Mouse (Mus musculus) left cerebral cortex, postnatal 4 days (tissue): ENCODE results near the gene Lipc. TPM values are rescaled to one million over a fixed set of nuclear protein-coding genes. Genes with fewer than 3 reads are reported as not detected.

Source experiments
- DNase-seq: peaks from one replicate; pipeline ENCODE4 v3.0.0-alpha.2; 2022
- intact Hi-C: fragments of 180-260 bp; cut with DNase I; formaldehyde crosslinking; loops from one replicate; pipeline ENCODE4 v1.15.1; 2025
- total RNA-seq, 2 experiments: library from RNA; stranded (reverse); gene quantifications; 2 replicates each; pipeline ENCODE4 v1.2.3; 2021

Lipc gene
- total RNA-seq: not detected

GRCm38 (mm10) chr9:70952126-70952525 is at the start of gene Lipc:
TSS of gene Lipc (minus strand) at chr9:70952226.
- no peak for DNase-seq
- intact Hi-C loops: no loop called here

DNA sequence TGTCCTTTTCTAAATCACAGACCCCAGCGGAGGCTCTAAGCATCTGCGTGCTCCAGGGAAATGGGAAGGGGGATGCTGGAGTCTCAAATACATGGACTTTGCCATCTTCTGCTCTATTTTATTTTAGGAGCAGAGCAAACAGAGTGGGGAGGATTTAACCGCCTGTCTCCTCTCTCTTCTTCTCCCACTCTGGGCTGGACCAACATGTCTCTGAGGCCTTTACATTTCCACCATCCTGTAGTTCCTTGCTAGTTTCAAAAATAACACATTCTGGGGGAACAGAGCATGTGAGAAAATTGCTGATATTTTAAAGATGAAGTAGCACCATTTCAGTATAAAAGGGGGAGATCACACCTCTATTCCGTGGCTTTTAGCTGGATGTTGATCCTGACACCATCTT is 47.1 kb upstream of the Lipc start:
- intact Hi-C loops: no loop called here
- DNase-seq: no peak

DNA sequence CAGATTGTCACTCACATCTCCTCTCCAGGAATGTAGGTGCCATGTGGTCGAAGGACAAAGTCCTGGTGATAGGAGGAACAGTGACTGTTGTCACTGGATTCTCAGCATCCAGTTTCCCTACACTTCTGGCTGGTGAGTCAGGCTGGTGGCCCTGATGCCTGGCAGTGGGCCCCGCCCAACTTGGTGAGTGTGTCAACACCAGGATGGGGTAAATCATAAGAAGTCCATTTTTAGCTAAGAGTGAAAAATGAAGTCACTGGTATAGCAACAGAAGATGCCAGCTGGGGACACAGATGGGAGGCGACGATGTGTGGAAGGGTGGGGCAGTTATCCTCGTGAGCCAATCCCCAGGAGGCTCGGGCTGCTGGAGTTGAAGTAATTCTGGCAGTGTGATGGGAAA is 46.7 kb upstream of the Lipc start:
- intact Hi-C loops: no loop called here
- peak; percentile 35 for DNase-seq

DNA sequence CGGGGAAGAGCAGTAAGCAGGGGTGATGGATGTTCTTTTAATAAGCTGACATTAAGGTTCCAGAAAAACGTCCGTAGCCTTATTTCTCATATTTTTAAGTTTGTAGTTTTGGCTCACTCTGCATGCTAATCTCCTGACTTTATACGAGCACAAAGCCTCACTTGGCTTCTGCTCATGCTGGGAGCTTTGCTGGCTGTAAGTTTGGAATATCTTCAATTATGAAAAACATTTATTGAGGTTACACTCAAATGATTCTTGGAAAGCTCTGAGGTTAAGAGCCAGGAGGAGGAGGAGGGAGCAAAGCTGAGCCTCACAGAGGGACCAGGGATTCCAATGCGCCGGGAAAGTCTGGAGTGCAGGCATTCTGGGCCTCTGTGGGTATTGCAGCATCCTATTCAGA is 41.3 kb upstream of the Lipc start:
- intact Hi-C loops: no loop called here
- no peak for DNase-seq

DNA sequence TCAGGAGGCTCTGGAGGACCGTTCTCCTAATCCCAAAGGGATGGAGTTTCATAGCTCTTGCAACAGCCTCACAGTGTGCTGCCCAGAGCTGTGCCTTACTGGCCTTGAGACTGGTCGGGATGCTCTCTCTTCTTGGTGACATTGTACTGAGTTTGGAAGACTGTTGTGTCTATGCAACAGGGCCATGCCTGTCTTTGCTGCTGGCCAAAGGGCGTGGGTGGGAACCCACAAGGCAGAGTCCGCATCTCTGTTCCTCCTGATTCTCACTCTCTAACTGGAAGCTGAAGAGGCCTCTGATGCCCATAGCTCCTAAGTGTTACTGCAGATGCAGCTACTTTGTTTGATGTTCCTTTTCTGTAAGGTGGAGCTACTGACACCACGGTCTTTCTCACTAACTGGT is 39.4 kb upstream of the Lipc start:
- intact Hi-C loops: no loop called here
- DNase-seq: no peak

GRCm38 (mm10) chr9:70987210-70987609 is 35.2 kb upstream of the Lipc start:
- intact Hi-C loops: no loop called here
- no peak for DNase-seq

DNA sequence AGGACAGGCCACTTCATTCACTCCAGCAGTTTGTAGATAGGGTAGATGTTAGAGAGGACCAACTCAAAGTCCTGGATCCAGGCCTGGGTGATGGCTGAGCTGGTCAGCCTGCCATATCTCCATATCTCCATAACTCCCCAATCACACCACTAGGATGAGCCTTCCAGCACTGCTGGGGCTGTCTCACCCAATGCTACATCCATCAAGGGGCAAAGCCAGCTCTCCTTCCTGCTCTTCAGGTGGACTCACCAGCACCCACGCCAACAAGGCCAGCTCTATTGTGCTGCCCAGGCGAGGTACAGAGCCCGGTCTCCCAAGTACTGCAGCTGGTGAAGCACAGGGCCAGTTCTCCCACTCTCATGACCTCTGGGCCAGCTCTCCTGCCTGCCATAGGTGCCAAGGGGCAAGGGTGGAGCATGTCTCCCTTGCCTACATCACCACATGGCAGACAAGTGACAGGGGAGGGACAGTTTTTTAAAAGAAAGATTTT is 31.0 kb upstream of the Lipc start:
- intact Hi-C loops: no loop called here
- DNase-seq: no peak

DNA sequence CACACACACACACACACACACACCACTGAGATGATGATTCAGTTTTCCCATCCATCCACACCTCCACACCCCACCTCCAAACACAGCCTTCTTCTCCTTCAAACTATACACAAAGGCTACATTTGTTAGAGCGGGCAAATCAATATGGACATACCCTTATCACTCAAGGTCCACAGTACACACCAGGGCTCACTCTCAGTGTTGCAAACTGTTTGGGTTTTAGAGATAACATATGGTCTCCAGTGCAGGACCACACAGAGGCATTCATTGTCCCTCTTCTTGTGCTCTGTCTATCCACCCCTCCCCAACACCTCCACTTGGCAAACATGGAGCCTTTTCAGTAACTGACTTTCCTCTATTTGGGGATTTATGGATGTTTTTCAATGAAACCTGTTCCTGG is 29.7 kb upstream of the Lipc start:
- intact Hi-C loops: no loop called here
- DNase-seq: no peak

GRCm38 (mm10) chr9:70979641-70980040 is 27.6 kb upstream of the Lipc start:
- no peak for DNase-seq
- intact Hi-C loops: no loop called here

- no peak for DNase-seq
- intact Hi-C loops: no loop called here
These were observed 27.1 kb upstream of the Lipc start for GRCm38 (mm10) chr9:70979171-70979570.

DNA sequence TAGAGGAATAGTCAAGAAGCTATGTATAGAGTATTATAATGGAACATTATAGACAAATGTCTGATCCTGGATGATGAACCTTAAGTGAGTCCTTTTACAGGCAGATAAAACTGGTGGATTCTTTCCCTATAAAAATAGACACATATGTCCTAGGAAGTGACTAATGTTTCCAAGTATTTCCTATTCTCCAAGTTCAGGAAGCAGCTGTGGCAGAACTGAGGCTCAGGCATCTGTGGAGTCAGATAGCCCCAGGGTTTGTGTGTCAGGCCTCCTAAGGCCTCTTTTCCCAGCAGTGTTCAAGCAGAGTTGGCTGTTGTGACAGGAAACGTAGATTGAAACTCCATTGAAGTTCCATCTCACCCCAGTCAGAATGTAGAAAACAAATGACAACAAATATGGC is 25.4 kb upstream of the Lipc start:
- DNase-seq: no peak
- intact Hi-C loops: no loop called here

DNA sequence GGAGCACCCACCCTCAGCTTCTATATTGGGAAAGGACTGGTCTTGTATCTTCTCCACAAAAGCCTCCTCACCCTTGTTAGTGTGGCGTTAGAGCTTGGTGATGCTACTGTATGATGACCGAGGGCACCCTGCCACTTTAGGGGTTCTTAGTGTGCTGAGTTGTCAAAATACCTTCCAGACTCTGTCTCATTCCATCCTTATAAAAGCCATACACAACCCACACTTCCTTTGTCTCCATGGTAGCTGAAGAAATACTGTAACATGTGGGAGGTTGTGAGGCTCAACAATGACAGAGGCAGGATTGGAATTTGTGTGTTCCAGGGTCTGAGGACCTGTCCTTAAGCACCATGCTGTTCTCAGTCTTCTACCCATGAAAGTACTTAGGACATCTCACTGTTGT is 23.9 kb upstream of the Lipc start:
- DNase-seq: no peak

DNA sequence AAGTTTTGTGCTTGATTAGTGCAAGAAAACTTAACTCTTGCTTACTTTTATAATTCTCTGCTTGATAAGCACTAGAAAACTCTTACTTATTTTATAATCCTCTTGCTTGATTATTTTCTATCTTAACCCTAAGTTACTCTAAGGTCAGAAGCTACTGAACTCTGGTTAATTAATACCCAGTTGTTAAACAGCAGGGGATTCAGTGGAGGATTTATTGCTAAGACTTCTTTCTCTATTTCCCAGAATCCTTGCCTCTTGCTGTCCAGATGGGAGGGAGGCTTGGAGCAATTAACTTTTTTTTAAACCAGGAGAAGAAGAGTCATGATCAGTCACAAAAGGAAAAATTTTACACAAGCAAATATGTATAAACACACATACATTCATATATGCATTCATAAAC is 21.3 kb upstream of the Lipc start:
- DNase-seq: no peak

More for the DNA sequence above, 23.9 kb upstream of the Lipc start:
- intact Hi-C loops: no loop called here

DNA sequence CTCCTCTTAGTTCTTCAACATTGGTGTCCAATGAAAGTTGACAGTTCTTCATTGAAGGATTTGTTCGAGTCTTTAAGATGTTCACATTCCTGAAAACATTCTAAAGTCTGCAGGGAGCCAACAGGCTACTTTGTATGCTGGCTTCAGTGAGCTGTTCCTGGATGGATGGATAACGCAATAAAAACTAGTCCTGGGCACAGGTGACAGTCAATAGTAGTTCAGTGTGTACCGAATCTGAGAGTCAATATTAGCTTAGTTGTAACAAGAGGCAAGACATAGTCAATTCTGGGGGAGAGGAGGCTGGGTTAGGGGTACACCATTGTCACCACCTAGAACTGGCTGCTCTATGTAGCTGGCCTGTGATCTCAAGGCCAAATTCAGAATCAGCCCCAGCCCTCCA is 17.2 kb upstream of the Lipc start:
- DNase-seq: no peak
- intact Hi-C loops: loop anchor here (10.0 kb wide), 1 partner anchor 106 kb away; no protein-coding TSS in a partner anchor

More for the DNA sequence above, 21.3 kb upstream of the Lipc start:
- intact Hi-C loops: no loop called here

- intact Hi-C loops: loop anchor here (10.0 kb wide), 1 partner anchor 109 kb away; no protein-coding TSS in a partner anchor
- DNase-seq: no peak
These were observed 14.3 kb upstream of the Lipc start for GRCm38 (mm10) chr9:70965999-70966994.

GRCm38 (mm10) chr9:70965422-70965821 is 13.4 kb upstream of the Lipc start:
- DNase-seq: no peak
- intact Hi-C loops: loop anchor here (10.0 kb wide), 1 partner anchor 109 kb away; no protein-coding TSS in a partner anchor

- no peak for DNase-seq
- intact Hi-C loops: loop anchor here (10.0 kb wide), 1 partner anchor 110 kb away; no protein-coding TSS in a partner anchor
These were observed 13.0 kb upstream of the Lipc start for GRCm38 (mm10) chr9:70965011-70965410.

GRCm38 (mm10) chr9:70963461-70963891 is 11.4 kb upstream of the Lipc start:
- peak; percentile 49 for DNase-seq
- intact Hi-C loops: loop anchor here (10.0 kb wide), 1 partner anchor 111 kb away; no protein-coding TSS in a partner anchor

DNA sequence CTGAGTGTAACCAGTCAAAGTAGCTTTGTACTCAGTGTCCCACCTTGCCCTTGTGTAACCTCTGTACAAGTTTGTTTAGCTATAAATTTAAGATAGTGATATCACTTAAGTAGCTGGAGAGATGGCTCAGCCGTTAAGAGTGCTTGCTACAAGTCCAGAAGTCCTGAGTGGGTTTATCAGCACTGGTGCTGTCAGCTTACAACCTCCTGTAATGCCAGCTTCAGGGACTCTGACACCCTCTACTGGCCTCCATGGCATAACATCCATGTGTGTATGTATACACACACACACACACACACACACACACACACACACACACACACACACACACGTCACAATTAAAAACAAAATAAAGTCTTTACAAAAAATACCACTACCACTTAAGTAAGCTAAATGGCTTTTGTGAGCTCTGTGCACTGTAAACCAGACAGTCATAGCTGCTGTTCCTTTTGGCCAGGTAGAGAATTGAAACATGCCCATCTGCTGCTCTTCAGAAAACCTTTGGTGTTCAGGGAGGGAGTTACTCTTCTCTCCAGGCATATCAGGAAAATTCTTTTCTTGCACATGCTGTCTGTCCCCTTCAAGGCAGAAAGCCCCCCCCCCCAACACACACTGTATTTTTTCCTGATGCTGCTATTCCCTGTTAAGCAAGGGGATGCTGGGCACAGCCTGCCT is 10.9 kb upstream of the Lipc start:
- intact Hi-C loops: loop anchor here (10.0 kb wide), 1 partner anchor 112 kb away; no protein-coding TSS in a partner anchor
- DNase-seq: no peak

DNA sequence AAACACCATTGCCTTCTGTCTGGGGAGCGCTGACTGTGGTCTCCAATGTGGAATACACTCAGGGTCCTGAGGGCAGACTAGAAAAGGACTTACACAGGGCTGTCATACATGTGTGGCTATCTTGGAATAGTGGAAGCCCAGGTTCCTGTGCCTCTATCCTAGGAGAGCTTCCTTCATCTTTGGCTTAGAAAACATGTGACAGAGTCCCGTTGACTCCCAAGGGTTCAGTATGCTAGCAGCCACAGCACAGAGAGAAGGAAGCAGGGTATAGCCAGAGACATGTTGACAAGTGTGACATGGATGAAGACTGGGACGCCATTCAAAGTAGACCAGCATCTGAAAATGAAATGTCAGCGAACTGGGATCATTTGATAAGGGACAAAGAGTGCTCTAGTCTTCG is 8.3 kb upstream of the Lipc start:
- intact Hi-C loops: loop anchor here (10.0 kb wide), 1 partner anchor 114 kb away; no protein-coding TSS in a partner anchor
- no peak for DNase-seq

- peak; percentile 72 for DNase-seq
- intact Hi-C loops: loop anchor here (10.0 kb wide), 1 partner anchor 115 kb away; no protein-coding TSS in a partner anchor
These were observed 7.8 kb upstream of the Lipc start for GRCm38 (mm10) chr9:70959866-70960265.
